Mouse (Mus musculus) kidney, embryonic 14.5 days (tissue): Measurements from ENCODE around the gene Defb11. TPM values are rescaled to one million over a fixed set of nuclear protein-coding genes. Genes with fewer than 3 reads are reported as not detected.
"Not testable (repeated sequence)": the region's sequence is repeated elsewhere in the genome, so short reads cannot be mapped to it uniquely, and the experiment has no call there.

Experiments
- ATAC-seq: fragments of 200-750 bp; cut with Nextera tagmentation; 2 replicates; pipeline ENCODE4 v1.8.0; 2017; ENCODE audit warnings: moderate number of reproducible peaks, mild to moderate bottlenecking, moderate TSS enrichment, moderate library complexity; ENCODE audit not compliant: low FRiP score, low TSS enrichment
- H3K27ac ChIP-seq: fragments of 300-500 bp; sonication (generic); 2 replicates; pipeline ENCODE4 v1.5.1; 2014; ENCODE audit warnings: low read depth, mild to moderate bottlenecking, low read length, moderate library complexity, mixed read lengths
- H3K27me3 ChIP-seq: fragments of 300-500 bp; sonication (generic); 2 replicates; pipeline ENCODE4 v1.6.1; 2014; ENCODE audit warnings: mild to moderate bottlenecking, low read length; ENCODE audit not compliant: control insufficient read depth, insufficient read depth
- H3K36me3 ChIP-seq: fragments of 300-500 bp; sonication (generic); 2 replicates; pipeline ENCODE4 v1.6.1; 2014; ENCODE audit warnings: low read length, mixed read lengths; ENCODE audit not compliant: control insufficient read depth, insufficient read depth
- H3K4me1 ChIP-seq: fragments of 300-500 bp; sonication (generic); 2 replicates; pipeline ENCODE4 v1.6.1; 2014; ENCODE audit warnings: low read length, mixed read lengths; ENCODE audit not compliant: control insufficient read depth, insufficient read depth
- H3K4me2 ChIP-seq: fragments of 300-500 bp; sonication (generic); replicated peaks from 2 replicates; pipeline ENCODE4 v1.6.1; 2014; ENCODE audit warnings: low read depth, mild to moderate bottlenecking, low read length
- H3K4me3 ChIP-seq: fragments of 300-500 bp; sonication (generic); 2 replicates; pipeline ENCODE4 v1.5.1; 2014; ENCODE audit warnings: mild to moderate bottlenecking, low read length
- H3K9ac ChIP-seq: fragments of 300-500 bp; sonication (generic); 2 replicates; pipeline ENCODE4 v1.6.1; 2014; ENCODE audit warnings: low read depth, mild to moderate bottlenecking, low read length, moderate library complexity
- H3K9me3 ChIP-seq: fragments of 300-500 bp; sonication (generic); 2 replicates; pipeline ENCODE4 v1.6.1; 2016; ENCODE audit warnings: low read length; ENCODE audit not compliant: control insufficient read depth
- WGBS: fragments of 180-500 bp; shearing (Covaris S2); extraction: QIAGEN DNeasy Blood & Tissue Kit; methylation state at CpG from one replicate; pipeline ENCODE4 v1.1.7; 2014; 5-methylcytosine and 5-hydroxymethylcytosine counted together
- polyA plus RNA-seq: library from polyadenylated mRNA; unstranded; fragments of >200 nt; fragmentation: Nextera tagmentation; extraction: Ambion mirVana; gene quantifications from 2 replicates; pipeline ENCODE4 v1.2.1, GENCODE M21; 2014

Defb11 gene
- polyA plus RNA-seq, 1 experiment from 2014 or later = not detected

DNA sequence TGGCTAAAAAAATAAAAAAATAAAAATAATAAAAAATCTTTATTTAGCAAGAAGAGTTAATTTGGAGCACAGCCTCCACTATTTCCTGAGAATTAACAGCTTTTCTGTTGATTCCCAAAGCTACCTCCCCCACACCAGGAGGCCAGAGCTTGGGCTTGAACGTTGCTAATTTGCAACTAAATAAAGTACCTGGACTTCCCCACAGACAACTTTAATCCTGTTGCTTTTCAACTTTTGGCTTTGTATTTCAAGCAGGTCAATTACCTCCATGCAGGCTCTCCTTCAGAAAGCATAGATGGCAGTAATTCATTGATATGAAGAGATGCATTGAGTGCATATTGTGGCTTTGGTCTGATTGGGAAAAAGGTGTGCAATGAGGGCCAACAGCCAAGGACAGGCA, 5.7 kb upstream of the Defb11 start:
- ATAC-seq = no peak
- H3K9ac ChIP-seq = no peak overlapping the region
- no peaks in the 10 kb centered on the region for H3K36me3 ChIP-seq
- no peak overlapping the region for H3K4me3 ChIP-seq
- H3K27ac ChIP-seq = no peak overlapping the region
- WGBS = 23% methylated on average over 1 of the region's 1 CpGs
- no peaks in the 10 kb centered on the region for H3K27me3 ChIP-seq
- H3K9me3 ChIP-seq = no peaks in the 10 kb centered on the region
- no peak overlapping the region for H3K4me2 ChIP-seq
- no peaks in the 10 kb centered on the region for H3K4me1 ChIP-seq

DNA sequence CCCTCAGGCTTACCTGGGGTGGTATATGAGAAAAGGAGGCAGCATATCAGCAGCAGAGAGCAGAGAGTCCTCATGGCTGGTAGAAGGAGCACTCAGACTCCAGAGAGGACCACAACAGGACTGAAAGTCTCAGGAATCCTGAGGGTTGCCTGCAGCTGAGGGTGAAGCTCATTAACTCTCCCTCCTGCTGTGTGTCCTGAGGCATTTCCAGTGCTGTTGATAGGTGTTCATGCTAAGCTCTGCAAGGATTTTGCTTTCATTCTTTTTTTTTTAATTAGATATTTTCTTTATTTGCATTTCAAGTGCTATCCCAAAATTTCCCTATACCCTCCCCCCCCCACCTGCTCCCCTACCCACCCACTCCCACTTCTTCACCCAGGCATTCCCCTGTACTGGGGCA, 20.9 kb downstream of the Defb11 start, which contains the start of gene Defb9:
TSS of gene Defb9 (minus strand) at position 101 of the 400 bp plus-strand sequence.
- not testable (repeated sequence) for H3K27ac ChIP-seq, ATAC-seq, H3K9ac ChIP-seq, H3K9me3 ChIP-seq, H3K27me3 ChIP-seq, H3K4me3 ChIP-seq, H3K4me2 ChIP-seq, H3K36me3 ChIP-seq, H3K4me1 ChIP-seq

DNA sequence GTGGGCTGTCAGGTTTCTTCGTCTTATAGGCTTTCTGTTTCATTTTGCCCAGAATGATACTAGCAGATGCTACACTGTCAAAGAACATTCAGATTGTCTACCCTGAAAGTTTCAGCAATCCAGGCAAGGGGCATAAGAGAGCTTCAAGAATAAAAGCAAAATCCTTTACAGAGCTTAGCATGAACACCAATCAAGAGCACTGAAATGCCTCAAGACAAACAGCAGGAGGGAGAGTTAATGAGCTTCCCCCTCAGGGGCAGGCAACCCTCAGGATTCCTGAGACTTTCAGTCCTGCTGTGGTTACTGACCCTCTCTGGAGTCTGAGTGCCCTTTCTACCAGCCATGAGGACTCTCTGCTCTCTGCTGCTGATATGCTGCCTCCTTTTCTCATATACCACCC, 47.6 kb downstream of the Defb11 start, which contains the start of gene Defb10:
TSS of gene Defb10 (plus strand) at position 316 of the 400 bp plus-strand sequence.
- H3K27me3 ChIP-seq, ATAC-seq, H3K27ac ChIP-seq, H3K9me3 ChIP-seq, H3K4me1 ChIP-seq, H3K4me3 ChIP-seq, H3K4me2 ChIP-seq, H3K36me3 ChIP-seq, H3K9ac ChIP-seq: not testable (repeated sequence)
- WGBS = 48% methylated on average over 1 of the region's 1 CpGs

Other genes with a start within 250 kb of the Defb11 start
- not detected in 2 replicates for gene Defa34, start 240.6 kb downstream of the Defb11 start, polyA plus RNA-seq
- not detected in 2 replicates for gene AY761184, start 202.8 kb downstream of the Defb11 start, polyA plus RNA-seq
- not detected in 2 replicates for gene Defa24, start 171.9 kb downstream of the Defb11 start, polyA plus RNA-seq
- not detected in 2 replicates for gene Defb50, start 82.9 kb downstream of the Defb11 start, polyA plus RNA-seq
- gene Defb2, start 66.5 kb downstream of the Defb11 start, polyA plus RNA-seq = 0.86 TPM in 1 of 2 replicates, not detected in the other
- not detected in 2 replicates for gene Defb10, start 47.5 kb downstream of the Defb11 start, polyA plus RNA-seq
- not detected in 2 replicates for gene Defb9, start 21.0 kb downstream of the Defb11 start, polyA plus RNA-seq
- gene Defb15, start 26.3 kb upstream of the Defb11 start, polyA plus RNA-seq = not detected in 2 replicates
- gene Defb35, start 31.9 kb upstream of the Defb11 start, polyA plus RNA-seq = not detected in 2 replicates
- not detected in 2 replicates for gene Defb13, start 40.4 kb upstream of the Defb11 start, polyA plus RNA-seq
- gene Fam90a1a, start 52.3 kb upstream of the Defb11 start, polyA plus RNA-seq = not detected in 2 replicates
- gene Ccdc70, start 63.4 kb upstream of the Defb11 start, polyA plus RNA-seq = not detected in 2 replicates
- gene Atp7b, start 153.9 kb upstream of the Defb11 start, polyA plus RNA-seq = 0.51 and 0.58 TPM in 2 replicates
- 16.5 and 35.8 TPM in 2 replicates for gene Alg11, start 154.3 kb upstream of the Defb11 start, polyA plus RNA-seq
- gene Nek5, start 218.6 kb upstream of the Defb11 start, polyA plus RNA-seq = 0.10 TPM in 1 of 2 replicates, not detected in the other